Mouse (Mus musculus): ENCODE data around the gene Cry2.

Cry2 gene

GRCm38 (mm10) chr2:92471886-92472670 lies 38.2 kb upstream of the Cry2 start:
- Histone ChIP-seq H3K4me1 (replicated peaks; ENCODE audit: low read depth, low read length) (peaks cover 19% of the 10 kb centered on the region), H3K9me3 (ENCODE audit: low read length) (peaks cover 16% of the 10 kb centered on the region), H3K27me3 (ENCODE audit: insufficient read depth, low read length) (no peaks in the 10 kb centered on the region), H3K36me3 (ENCODE audit: insufficient read depth, low read length) (no peaks in the 10 kb centered on the region), H3K4me3 (replicated peaks; ENCODE audit: low read length) (no peak overlapping the region)
- TF ChIP-seq POU5F1 (IDR thresholded peaks at IDR 0.05; ENCODE audit: borderline replicate concordance, low read length) (no peak), CTCF (conservative IDR thresholded peaks at IDR 0.05; ENCODE audit: low read length) (no peak), NANOG (IDR thresholded peaks at IDR 0.05; ENCODE audit: borderline replicate concordance, low read length) (no peak)

GRCm38 (mm10) chr2:92464690-92465089 lies 30.8 kb upstream of the Cry2 start:
- TF ChIP-seq CTCF (conservative IDR thresholded peaks at IDR 0.05; ENCODE audit: low read length) = no peak
- no peak for TF ChIP-seq NANOG (IDR thresholded peaks at IDR 0.05; ENCODE audit: borderline replicate concordance, low read length)
- TF ChIP-seq POU5F1 (IDR thresholded peaks at IDR 0.05; ENCODE audit: borderline replicate concordance, low read length) = no peak
- Histone ChIP-seq H3K4me3 (replicated peaks; ENCODE audit: low read length) (0 out of 2 replicates have a peak overlapping the region, but pooled peaks have one; percentile 7), H3K4me1 (replicated peaks; ENCODE audit: low read depth, low read length) (peaks cover 29% of the 10 kb centered on the region), H3K36me3 (ENCODE audit: insufficient read depth, low read length) (no peaks in the 10 kb centered on the region), H3K27me3 (ENCODE audit: insufficient read depth, low read length) (peaks cover 31% of the 10 kb centered on the region), H3K9me3 (ENCODE audit: low read length) (no peaks in the 10 kb centered on the region)

- H3K36me3 ChIP-seq (ENCODE audit: insufficient read depth, low read length) = peaks cover 14% of the 10 kb centered on the region; the same call in 1 of the 2 replicates
- H3K9me3 ChIP-seq (ENCODE audit: low read length) = no peaks in the 10 kb centered on the region
- TF ChIP-seq NANOG (IDR thresholded peaks at IDR 0.05; ENCODE audit: borderline replicate concordance, low read length) = no peak
- no peak for TF ChIP-seq CTCF (conservative IDR thresholded peaks at IDR 0.05; ENCODE audit: low read length)
- no peak overlapping the region for H3K4me3 ChIP-seq (replicated peaks; ENCODE audit: low read length)
- peaks cover 59% of the 10 kb centered on the region for H3K27me3 ChIP-seq (ENCODE audit: insufficient read depth, low read length)
- peaks cover 51% of the 10 kb centered on the region for H3K4me1 ChIP-seq (replicated peaks; ENCODE audit: low read depth, low read length)
Observed at GRCm38 (mm10) chr2:92461215-92461614, 27.4 kb upstream of the Cry2 start.

GRCm38 (mm10) chr2:92459921-92460707 lies 26.3 kb upstream of the Cry2 start, which contains the start of gene Slc35c1:
Gene Slc35c1, minus strand, starts transcription at chr2:92460538.
- Histone ChIP-seq H3K9me3 (ENCODE audit: low read length) (no peaks in the 10 kb centered on the region), H3K4me1 (replicated peaks; ENCODE audit: low read depth, low read length) (peaks cover 48% of the 10 kb centered on the region), H3K4me3 (replicated peaks; ENCODE audit: low read length) (peak within 1 kb of the TSS; percentile 87), H3K36me3 (ENCODE audit: insufficient read depth, low read length) (peaks cover 14% of the 10 kb centered on the region), H3K27me3 (ENCODE audit: insufficient read depth, low read length) (peaks cover 59% of the 10 kb centered on the region)
- TF ChIP-seq NANOG (IDR thresholded peaks at IDR 0.05; ENCODE audit: borderline replicate concordance, low read length) = no peak
- TF ChIP-seq POU5F1 (IDR thresholded peaks at IDR 0.05; ENCODE audit: borderline replicate concordance, low read length) = no peak
- no peak for TF ChIP-seq CTCF (conservative IDR thresholded peaks at IDR 0.05; ENCODE audit: low read length)

- H3K4me1 ChIP-seq (replicated peaks; ENCODE audit: low read depth, low read length) = peaks cover 40% of the 10 kb centered on the region
- H3K27me3 ChIP-seq (ENCODE audit: insufficient read depth, low read length) = peaks cover 59% of the 10 kb centered on the region
- H3K4me3 ChIP-seq (replicated peaks; ENCODE audit: low read length) = peak overlapping the region; percentile 87
- TF ChIP-seq POU5F1 (IDR thresholded peaks at IDR 0.05; ENCODE audit: borderline replicate concordance, low read length) (no peak), NANOG (IDR thresholded peaks at IDR 0.05; ENCODE audit: borderline replicate concordance, low read length) (no peak), CTCF (conservative IDR thresholded peaks at IDR 0.05; ENCODE audit: low read length) (no peak)
- H3K36me3 ChIP-seq (ENCODE audit: insufficient read depth, low read length) = peaks cover 21% of the 10 kb centered on the region
- no peaks in the 10 kb centered on the region for H3K9me3 ChIP-seq (ENCODE audit: low read length)
Observed at GRCm38 (mm10) chr2:92459141-92459920, 25.5 kb upstream of the Cry2 start.

- peaks cover 59% of the 10 kb centered on the region for H3K27me3 ChIP-seq (ENCODE audit: insufficient read depth, low read length)
- peak overlapping the region; percentile 87 for H3K4me3 ChIP-seq (replicated peaks; ENCODE audit: low read length)
- peaks cover 36% of the 10 kb centered on the region for H3K4me1 ChIP-seq (replicated peaks; ENCODE audit: low read depth, low read length)
- TF ChIP-seq NANOG (IDR thresholded peaks at IDR 0.05; ENCODE audit: borderline replicate concordance, low read length) (no peak), POU5F1 (IDR thresholded peaks at IDR 0.05; ENCODE audit: borderline replicate concordance, low read length) (no peak), CTCF (conservative IDR thresholded peaks at IDR 0.05; ENCODE audit: low read length) (no peak)
- no peaks in the 10 kb centered on the region for H3K9me3 ChIP-seq (ENCODE audit: low read length)
- H3K36me3 ChIP-seq (ENCODE audit: insufficient read depth, low read length) = peaks cover 29% of the 10 kb centered on the region
Observed at GRCm38 (mm10) chr2:92458481-92458880, 24.6 kb upstream of the Cry2 start.

- peaks cover 32% of the 10 kb centered on the region for H3K36me3 ChIP-seq (ENCODE audit: insufficient read depth, low read length)
- H3K27me3 ChIP-seq (ENCODE audit: insufficient read depth, low read length) = peaks cover 52% of the 10 kb centered on the region
- H3K9me3 ChIP-seq (ENCODE audit: low read length) = no peaks in the 10 kb centered on the region
- no peak for TF ChIP-seq NANOG (IDR thresholded peaks at IDR 0.05; ENCODE audit: borderline replicate concordance, low read length)
- no peak for TF ChIP-seq CTCF (conservative IDR thresholded peaks at IDR 0.05; ENCODE audit: low read length)
- TF ChIP-seq POU5F1 (IDR thresholded peaks at IDR 0.05; ENCODE audit: borderline replicate concordance, low read length) = no peak
- H3K4me3 ChIP-seq (replicated peaks; ENCODE audit: low read length) = no peak overlapping the region
- H3K4me1 ChIP-seq (replicated peaks; ENCODE audit: low read depth, low read length) = peaks cover 40% of the 10 kb centered on the region
Observed at GRCm38 (mm10) chr2:92456970-92457530, 23.2 kb upstream of the Cry2 start.
